Mouse (Mus musculus) fibroblast of lung, adult 2 months (primary cell): ENCODE data around the gene Tfeb.

ENCODE experiments used
- DNase-seq: peaks from one replicate; pipeline ENCODE4 v3.0.0-alpha.2; 2011; ENCODE audit warnings: low read depth

Gene Tfeb

GRCm38 (mm10) chr17:47754246-47754645 lies 17.4 kb downstream of the Tfeb start:
- DNase-seq, result no peak

- no peak for DNase-seq
Measured at GRCm38 (mm10) chr17:47756366-47756765, 19.5 kb downstream of the Tfeb start.

- DNase-seq, result no peak
Measured at GRCm38 (mm10) chr17:47757056-47757610, 20.3 kb downstream of the Tfeb start.

GRCm38 (mm10) chr17:47759702-47760410 lies 23.0 kb downstream of the Tfeb start:
- DNase-seq, result no peak

- no peak for DNase-seq
Measured at GRCm38 (mm10) chr17:47762028-47762427, 25.2 kb downstream of the Tfeb start.

- peak; percentile 93 for DNase-seq
Measured at GRCm38 (mm10) chr17:47762518-47763340, 25.9 kb downstream of the Tfeb start.

- no peak for DNase-seq
Measured at GRCm38 (mm10) chr17:47765986-47766385, 29.2 kb downstream of the Tfeb start.

GRCm38 (mm10) chr17:47766407-47767043 lies 29.7 kb downstream of the Tfeb start:
- no peak for DNase-seq

GRCm38 (mm10) chr17:47767081-47767455 lies 30.2 kb downstream of the Tfeb start:
- DNase-seq, result no peak

- no peak for DNase-seq
Measured at GRCm38 (mm10) chr17:47767456-47768141, 30.8 kb downstream of the Tfeb start.

GRCm38 (mm10) chr17:47768707-47769276 lies 32.0 kb downstream of the Tfeb start:
- no peak for DNase-seq

GRCm38 (mm10) chr17:47769389-47770299 lies 32.8 kb downstream of the Tfeb start:
- no peak for DNase-seq

GRCm38 (mm10) chr17:47773604-47774003 lies 36.8 kb downstream of the Tfeb start:
- DNase-seq, result no peak

GRCm38 (mm10) chr17:47777141-47777540 lies 40.3 kb downstream of the Tfeb start:
- no peak for DNase-seq

- DNase-seq, result no peak
Measured at GRCm38 (mm10) chr17:47780470-47780869, 43.6 kb downstream of the Tfeb start.

GRCm38 (mm10) chr17:47782486-47782885 lies 45.7 kb downstream of the Tfeb start:
- no peak for DNase-seq

- no peak for DNase-seq
Measured at GRCm38 (mm10) chr17:47783445-47784223, 46.8 kb downstream of the Tfeb start.

GRCm38 (mm10) chr17:47784411-47784810 lies 47.6 kb downstream of the Tfeb start:
- DNase-seq, result no peak

GRCm38 (mm10) chr17:47787632-47788031 lies 50.8 kb downstream of the Tfeb start:
- no peak for DNase-seq

GRCm38 (mm10) chr17:47788306-47788705 lies 51.5 kb downstream of the Tfeb start:
- no peak for DNase-seq
